Mouse (Mus musculus) MEL-GATA-1-ER (cell line): ENCODE measurements around the gene Gm7861.
"Not testable (repeated sequence)": the region's sequence is repeated elsewhere in the genome, so short reads cannot be mapped to it uniquely, and the experiment has no call there.

Experiments
- DNase-seq: peaks from one replicate; pipeline ENCODE4 v3.0.0-alpha.2; 2012; ENCODE audit warnings: low read depth; ENCODE audit errors: extremely low read depth

Gene Gm7861

DNA sequence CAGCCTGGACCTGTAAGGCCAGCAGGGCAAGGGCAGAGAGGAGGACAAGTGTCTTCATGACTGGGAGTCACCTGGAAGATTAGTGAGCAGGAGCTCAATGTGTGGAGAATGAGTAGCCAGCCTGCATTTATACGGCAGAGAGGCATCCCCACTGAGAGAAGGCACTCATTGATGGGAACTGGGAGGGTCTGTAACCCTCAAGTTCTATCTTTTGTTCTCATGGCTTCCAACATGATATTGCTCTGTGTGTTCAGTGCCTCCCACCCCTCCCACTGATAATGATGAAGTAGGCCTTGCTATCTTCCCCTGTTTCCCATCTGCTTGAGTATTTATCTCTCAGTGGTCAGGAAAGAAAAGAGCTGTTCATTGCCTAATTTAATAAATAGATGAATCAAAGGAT is at the start of gene Gm7861:
TSS of gene Gm7861 (minus strand) at position 101 of the 400 bp plus-strand sequence.
- DNase-seq: not testable (repeated sequence)

- not testable (repeated sequence) for DNase-seq
Observed at GRCm38 (mm10) chr8:21617883-21618282, 23.6 kb upstream of the Gm7861 start, which contains the start of gene Defa26. Defa26 (plus strand) TSS chr8:21618183.

DNA sequence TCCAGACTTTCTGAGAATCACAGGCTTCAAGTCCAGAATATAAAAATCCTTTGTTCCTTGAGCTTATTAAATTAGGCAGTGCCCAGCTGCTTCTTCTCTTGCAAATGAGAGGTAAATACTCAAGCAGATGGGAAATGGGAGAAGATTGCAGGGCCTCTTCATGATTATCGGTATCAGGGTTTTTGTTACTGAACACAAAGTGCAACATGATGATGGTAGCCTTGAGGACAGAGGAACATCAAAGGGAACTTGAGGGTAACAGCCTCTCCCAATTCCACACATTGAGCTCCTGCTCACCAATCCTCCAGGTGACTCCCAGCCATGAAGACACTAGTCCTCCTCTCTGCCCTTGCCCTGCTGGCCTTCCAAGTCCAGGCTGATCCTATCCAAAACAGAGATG is 11.6 kb downstream of the Gm7861 start, which contains the start of gene Defa28:
TSS of gene Defa28 (plus strand) at position 301 of the 400 bp plus-strand sequence.
- not testable (repeated sequence) for DNase-seq

- DNase-seq: not testable (repeated sequence)
Observed at GRCm38 (mm10) chr8:21565086-21565485, 29.2 kb downstream of the Gm7861 start, which contains the start of gene Defa37. Defa37 (plus strand) TSS chr8:21565386.
